Mouse (Mus musculus) liver, embryonic 11.5 days (tissue): ENCODE measurements around the gene Rnf115. TPM values are rescaled to one million over a fixed set of nuclear protein-coding genes. Genes with fewer than 3 reads are reported as not detected.
A peak's percentile ranks its signal among the peaks of the same experiment; 100 is the strongest.
"Not testable (repeated sequence)": the region's sequence is repeated elsewhere in the genome, so short reads cannot be mapped to it uniquely, and the experiment has no call there.

Experiments
- ATAC-seq: fragments of 200-750 bp; cut with Nextera tagmentation; replicated peaks from 2 replicates; pipeline ENCODE4 v1.8.0; 2017; ENCODE audit warnings: moderate number of reproducible peaks, mild to moderate bottlenecking, moderate TSS enrichment, moderate library complexity; ENCODE audit not compliant: low FRiP score
- DNase-seq: peaks from one replicate; pipeline ENCODE4 v3.0.0-alpha.2; 2017; ENCODE audit warnings: low spot score
- H3K27ac ChIP-seq: fragments of 300-500 bp; sonication (generic); 2 replicates; pipeline ENCODE4 v1.5.1; 2014; ENCODE audit warnings: mild to moderate bottlenecking, low read depth, low read length, control low read depth
- H3K27me3 ChIP-seq: fragments of 300-500 bp; sonication (generic); replicated peaks from 2 replicates; pipeline ENCODE4 v1.6.1; 2014; ENCODE audit warnings: low read length, mixed read lengths; ENCODE audit not compliant: control insufficient read depth, insufficient read depth
- H3K36me3 ChIP-seq: fragments of 300-500 bp; sonication (generic); 2 replicates; pipeline ENCODE4 v1.6.1; 2014; ENCODE audit warnings: mild to moderate bottlenecking, low read length, moderate library complexity, mixed read lengths; ENCODE audit not compliant: control insufficient read depth, insufficient read depth
- H3K4me1 ChIP-seq: fragments of 300-500 bp; sonication (generic); replicated peaks from 2 replicates; pipeline ENCODE4 v1.6.1; 2014; ENCODE audit warnings: low read length, mixed read lengths; ENCODE audit not compliant: control insufficient read depth, insufficient read depth
- H3K4me2 ChIP-seq: fragments of 300-500 bp; sonication (generic); 2 replicates; pipeline ENCODE4 v1.6.1; 2014; ENCODE audit warnings: mild to moderate bottlenecking, control low read depth, moderate library complexity
- H3K4me3 ChIP-seq: fragments of 300-500 bp; sonication (generic); 2 replicates; pipeline ENCODE4 v1.5.1; 2014; ENCODE audit warnings: low read depth, low read length, control low read depth
- H3K9ac ChIP-seq: fragments of 300-500 bp; sonication (generic); 2 replicates; pipeline ENCODE4 v1.6.1; 2014; ENCODE audit warnings: low read depth, low read length, control low read depth
- H3K9me3 ChIP-seq: fragments of 300-500 bp; sonication (generic); 2 replicates; pipeline ENCODE4 v1.6.1; 2016; ENCODE audit warnings: low read length, inconsistent platforms, mixed read lengths; ENCODE audit not compliant: control insufficient read depth
- WGBS: fragments of 180-500 bp; shearing (Covaris S2); extraction: QIAGEN DNeasy Blood & Tissue Kit; methylation state at CpG from one replicate; pipeline ENCODE4 v1.1.7; 2014; 5-methylcytosine and 5-hydroxymethylcytosine counted together
- polyA plus RNA-seq: library from polyadenylated mRNA; unstranded; fragments of >200 nt; fragmentation: Nextera tagmentation; extraction: Ambion mirVana; gene quantifications from 2 replicates; pipeline ENCODE4 v1.2.1, GENCODE M21; 2014

The Rnf115 gene
- polyA plus RNA-seq: 49.6 and 51.5 TPM in 2 replicates

DNA sequence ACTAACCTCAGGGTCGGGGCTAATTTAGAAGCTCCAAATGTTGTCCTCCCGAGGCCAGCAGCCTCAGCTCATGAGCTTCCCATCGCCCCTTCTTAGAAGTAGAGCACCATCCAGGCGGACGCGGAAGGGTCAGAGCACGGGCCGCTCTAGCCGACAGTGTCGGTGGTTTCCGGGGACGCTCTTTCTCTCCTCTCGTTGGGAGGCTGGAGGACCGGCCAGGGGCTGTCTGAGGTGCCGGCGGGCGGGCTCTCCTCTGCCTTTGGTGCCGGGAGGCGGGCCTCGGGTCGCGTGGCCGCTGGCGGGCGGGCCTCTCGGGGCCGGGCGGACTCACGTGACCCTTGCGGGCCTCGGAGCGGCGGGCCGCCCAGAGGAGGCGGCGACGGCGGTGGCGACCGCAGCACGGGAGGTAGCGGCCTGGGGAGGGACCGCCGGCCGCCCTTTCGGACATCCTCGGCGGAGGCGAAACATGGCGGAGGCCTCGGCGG, at the start of gene Rnf115, which contains the start of gene Polr3c:
Rnf115 (plus strand) TSS at position 322 of the 485 bp plus-strand sequence.
Polr3c (minus strand) TSS at position 286 of the 485 bp plus-strand sequence.
- peak within 1 kb of the TSS; percentile 79 for H3K4me3 ChIP-seq
- peaks cover 3% of the 10 kb centered on the region; the same call in 1 of the 2 replicates for H3K36me3 ChIP-seq
- H3K4me2 ChIP-seq: peak within 1 kb of the TSS; percentile 88
- WGBS: under 1% methylated on average over 52 of the region's 52 CpGs
- no peaks in the 10 kb centered on the region for H3K9me3 ChIP-seq
- ATAC-seq (peak; percentile 98), DNase-seq (peak; percentile 93)
- peaks cover 28% of the 10 kb centered on the region for H3K4me1 ChIP-seq
- H3K27me3 ChIP-seq: no peaks in the 10 kb centered on the region
- H3K27ac ChIP-seq: peak within 1 kb of the TSS; percentile 77
- H3K9ac ChIP-seq: peak within 1 kb of the TSS; percentile 79

DNA sequence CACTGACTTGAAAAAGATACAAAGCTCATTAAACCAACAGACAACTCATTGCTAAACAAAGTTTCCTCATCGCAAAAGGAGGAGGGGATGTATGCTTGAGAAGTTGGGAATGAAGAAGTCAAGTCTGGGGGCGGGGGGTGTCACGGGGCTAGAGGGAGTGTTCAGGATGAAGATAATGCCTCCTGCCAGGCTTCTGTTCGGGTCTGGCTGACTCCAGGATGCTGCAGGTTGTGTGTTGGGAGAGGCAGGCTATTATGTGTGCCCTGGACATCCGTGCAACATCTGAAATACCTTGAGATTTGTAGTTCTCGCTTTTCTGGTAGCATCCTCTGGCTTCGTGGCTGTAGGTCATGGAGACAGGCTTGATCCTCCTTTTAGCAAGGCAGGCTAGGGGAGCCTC, 49.0 kb upstream of the Rnf115 start:
- Histone ChIP-seq H3K36me3 (no peaks in the 10 kb centered on the region), H3K4me3 (no peak overlapping the region), H3K9me3 (no peaks in the 10 kb centered on the region), H3K4me1 (peaks cover 8% of the 10 kb centered on the region), H3K27me3 (peaks cover 19% of the 10 kb centered on the region), H3K9ac (no peak overlapping the region), H3K4me2 (no peak overlapping the region), H3K27ac (no peak overlapping the region)
- 64% methylated on average over 7 of the region's 7 CpGs for WGBS
- DNase-seq (no peak), ATAC-seq (no peak)

DNA sequence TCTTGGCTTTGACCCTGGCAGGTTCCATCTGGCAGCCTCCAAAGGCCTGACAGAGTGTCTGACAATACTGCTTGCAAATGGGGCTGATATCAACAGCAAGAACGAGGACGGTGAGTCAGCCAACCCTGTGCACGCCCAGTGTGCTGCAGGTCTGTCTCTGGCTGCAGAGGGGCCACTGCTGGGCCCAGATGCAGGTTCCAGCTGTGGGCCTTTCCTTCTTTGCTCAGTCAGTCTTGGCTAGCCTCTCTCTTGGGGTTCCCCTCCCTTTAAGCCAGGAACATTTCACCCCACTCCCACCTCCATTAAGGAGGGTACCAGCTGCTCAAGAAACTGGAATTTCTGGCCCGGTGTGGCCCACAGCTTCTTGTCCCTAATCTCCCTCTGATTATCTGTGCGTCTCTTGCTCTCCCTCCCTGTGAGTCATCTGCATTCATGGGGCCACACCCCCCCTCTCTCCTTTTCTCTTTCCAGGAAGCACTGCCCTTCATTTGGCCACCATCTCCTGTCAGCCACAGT, 48.2 kb upstream of the Rnf115 start:
- Histone ChIP-seq H3K4me3 (no peak overlapping the region), H3K4me1 (peaks cover 8% of the 10 kb centered on the region), H3K9me3 (no peaks in the 10 kb centered on the region), H3K9ac (no peak overlapping the region), H3K36me3 (no peaks in the 10 kb centered on the region), H3K27me3 (peaks cover 26% of the 10 kb centered on the region), H3K27ac (no peak overlapping the region), H3K4me2 (no peak overlapping the region)
- 15% methylated on average over 5 of the region's 5 CpGs for WGBS
- DNase-seq: no peak
- peak; percentile 65 for ATAC-seq

DNA sequence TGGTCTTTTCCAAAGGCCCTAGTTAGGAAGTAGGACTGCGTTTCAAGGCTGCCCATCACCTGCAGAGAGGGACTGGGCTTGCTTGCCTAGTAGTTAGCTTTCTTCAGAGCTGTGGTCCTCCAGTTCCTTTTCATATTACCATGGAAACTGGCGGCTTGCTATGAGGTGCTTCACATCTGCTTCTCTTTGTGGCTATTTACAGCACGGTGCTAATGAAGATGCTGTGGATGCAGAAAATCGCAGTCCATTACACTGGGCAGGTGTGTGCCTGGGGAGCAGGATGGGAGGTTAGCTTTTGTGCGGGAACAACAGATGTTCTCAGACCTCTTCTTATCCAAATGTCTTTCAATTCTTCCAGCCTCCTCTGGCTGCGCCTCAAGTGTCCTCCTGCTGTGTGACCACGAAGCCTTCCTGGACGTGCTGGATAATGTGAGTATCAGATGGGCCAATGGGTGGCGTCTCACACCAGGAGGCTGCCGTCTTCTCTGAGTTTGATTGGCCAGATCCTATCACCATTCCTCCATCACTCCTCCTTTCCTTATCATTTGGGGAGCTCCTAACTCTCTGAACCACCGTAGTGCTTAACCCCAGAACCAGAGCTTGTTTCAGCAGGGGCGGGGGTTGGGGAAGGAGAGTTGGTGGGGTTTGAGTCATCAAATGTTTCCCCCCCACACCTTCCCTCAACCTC, 47.1 kb upstream of the Rnf115 start:
- Histone ChIP-seq H3K9ac (no peak overlapping the region), H3K4me2 (no peak overlapping the region), H3K9me3 (no peaks in the 10 kb centered on the region), H3K27me3 (peaks cover 38% of the 10 kb centered on the region), H3K27ac (no peak overlapping the region), H3K4me3 (no peak overlapping the region), H3K36me3 (no peaks in the 10 kb centered on the region), H3K4me1 (peaks cover 8% of the 10 kb centered on the region)
- 21% methylated on average over 12 of the region's 12 CpGs for WGBS
- DNase-seq: no peak
- no peak for ATAC-seq

DNA sequence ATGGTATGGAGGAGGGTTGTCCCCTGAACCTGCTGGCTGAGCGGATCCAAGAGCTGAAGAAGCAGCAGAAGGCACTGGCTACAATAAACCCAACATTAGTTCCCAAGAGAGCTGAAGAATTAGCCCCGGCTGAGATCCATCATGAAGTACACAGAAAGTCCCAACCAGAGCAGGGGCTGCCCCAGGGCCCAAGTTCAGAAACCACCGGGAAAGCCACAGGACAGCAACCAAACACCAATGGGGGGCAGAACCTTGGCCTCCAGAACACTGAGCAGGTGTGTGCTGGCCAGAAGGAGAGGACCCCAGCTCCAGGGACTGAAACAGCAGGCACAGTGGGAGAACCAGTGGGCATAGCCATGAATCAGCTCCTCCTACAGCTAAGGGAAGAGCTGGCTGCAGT, 44.0 kb upstream of the Rnf115 start:
- no peaks in the 10 kb centered on the region for H3K9me3 ChIP-seq
- WGBS: 85% methylated on average over 3 of the region's 3 CpGs
- DNase-seq (no peak), ATAC-seq (no peak)
- H3K4me2 ChIP-seq: no peak overlapping the region
- peaks cover 8% of the 10 kb centered on the region for H3K4me1 ChIP-seq
- no peak overlapping the region for H3K9ac ChIP-seq
- peaks cover 41% of the 10 kb centered on the region for H3K27me3 ChIP-seq
- no peak overlapping the region for H3K4me3 ChIP-seq
- no peak overlapping the region for H3K27ac ChIP-seq
- H3K36me3 ChIP-seq: no peaks in the 10 kb centered on the region

DNA sequence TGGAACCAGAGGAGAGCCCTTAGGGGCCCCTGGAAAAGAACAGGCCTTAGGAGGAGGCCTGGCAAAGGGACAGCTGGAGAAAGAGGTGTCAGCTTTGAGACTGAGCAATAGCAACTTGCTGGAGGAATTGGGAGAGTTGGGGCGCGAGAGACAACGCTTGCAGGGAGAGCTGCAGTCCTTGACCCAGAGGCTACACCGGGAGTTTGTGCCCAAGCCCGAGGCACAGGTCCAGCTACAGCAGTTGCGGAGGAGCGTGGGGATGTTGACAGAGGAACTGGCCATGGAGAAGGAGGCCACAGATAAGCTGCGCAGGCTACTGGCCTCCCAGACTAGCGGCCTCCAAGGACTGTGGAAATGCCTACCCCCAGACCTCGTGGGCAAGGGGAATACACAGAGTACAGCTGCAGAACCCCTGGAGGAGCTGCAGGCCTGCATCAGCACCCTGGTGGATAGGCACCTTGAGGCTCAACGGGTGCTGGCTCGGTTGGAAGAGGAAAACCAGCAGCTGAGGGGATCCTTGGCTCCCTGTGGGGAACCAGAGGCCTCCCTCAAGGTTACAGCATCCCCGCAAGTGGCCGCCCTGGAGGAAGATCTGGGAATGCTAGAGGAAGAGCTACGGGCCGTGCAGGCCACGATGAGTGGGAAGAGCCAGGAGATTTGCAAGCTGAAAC, 43.2 kb upstream of the Rnf115 start:
- Histone ChIP-seq H3K27ac (no peak overlapping the region), H3K4me1 (peaks cover 5% of the 10 kb centered on the region), H3K4me3 (peak overlapping the region; percentile 3), H3K9me3 (no peaks in the 10 kb centered on the region), H3K4me2 (peak overlapping the region; percentile 37), H3K36me3 (no peaks in the 10 kb centered on the region), H3K9ac (no peak overlapping the region), H3K27me3 (peaks cover 41% of the 10 kb centered on the region)
- WGBS: 43% methylated on average over 17 of the region's 17 CpGs
- ATAC-seq: no peak
- DNase-seq: no peak

DNA sequence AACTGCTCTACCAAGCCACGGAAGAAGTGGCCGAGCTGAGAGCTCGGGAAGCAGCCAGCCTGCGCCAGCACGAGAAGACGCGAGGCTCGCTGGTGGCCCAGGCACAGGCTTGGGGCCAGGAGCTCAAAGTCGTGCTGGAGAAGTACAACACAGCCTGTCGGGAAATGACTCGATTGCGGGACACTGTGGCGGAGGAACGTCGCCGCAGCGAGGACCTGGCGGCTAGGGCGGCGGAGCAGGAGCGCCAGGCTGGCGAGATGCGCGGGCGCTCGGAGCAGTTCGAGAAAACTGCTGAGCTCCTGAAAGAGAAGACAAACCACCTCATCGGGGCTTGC, 42.7 kb upstream of the Rnf115 start:
- peaks cover 41% of the 10 kb centered on the region for H3K27me3 ChIP-seq
- ATAC-seq (no peak), DNase-seq (no peak)
- peak overlapping the region; percentile 3 for H3K4me3 ChIP-seq
- no peaks in the 10 kb centered on the region for H3K36me3 ChIP-seq
- H3K4me1 ChIP-seq: no peaks in the 10 kb centered on the region; the same call in 1 of the 2 replicates
- H3K4me2 ChIP-seq: peak overlapping the region; percentile 37
- H3K27ac ChIP-seq: no peak overlapping the region
- WGBS: 18% methylated on average over 28 of the region's 28 CpGs
- no peaks in the 10 kb centered on the region for H3K9me3 ChIP-seq
- H3K9ac ChIP-seq: no peak overlapping the region

DNA sequence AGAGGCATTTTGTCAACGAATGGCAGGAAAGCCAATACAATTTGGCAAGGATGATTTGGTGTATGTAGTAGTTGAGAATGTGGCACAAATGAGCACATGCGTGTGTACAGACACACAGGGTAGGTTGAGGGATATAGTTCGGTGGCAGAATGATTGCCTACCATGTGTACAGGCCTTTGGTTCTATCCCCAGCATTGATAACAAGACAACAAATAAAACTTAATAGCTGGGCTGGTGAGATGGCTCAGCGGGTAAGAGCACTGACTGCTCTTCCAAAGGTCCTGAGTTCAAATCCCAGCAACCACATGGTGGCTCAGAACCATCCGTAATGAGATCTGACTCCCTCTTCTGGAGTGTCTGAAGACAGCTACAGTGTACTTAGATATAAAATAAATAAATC, 41.4 kb upstream of the Rnf115 start:
- not testable (repeated sequence) for H3K4me1 ChIP-seq

More for the DNA sequence above, 41.4 kb upstream of the Rnf115 start:
- not testable (repeated sequence) for H3K36me3 ChIP-seq, H3K4me2 ChIP-seq, H3K27ac ChIP-seq, ATAC-seq, H3K9me3 ChIP-seq, H3K4me3 ChIP-seq, H3K9ac ChIP-seq, DNase-seq
- peaks cover 30% of the 10 kb centered on the region for H3K27me3 ChIP-seq
- 87% methylated on average over 5 of the region's 5 CpGs for WGBS
